Mouse (Mus musculus): Measurements from ENCODE around the gene Nlk. TPM values are rescaled to one million over a fixed set of nuclear protein-coding genes. Genes with fewer than 3 reads are reported as not detected.

Nlk gene
- total RNA-seq, 2 experiments from 2014 or later, result 59.1 to 59.4 TPM

DNA sequence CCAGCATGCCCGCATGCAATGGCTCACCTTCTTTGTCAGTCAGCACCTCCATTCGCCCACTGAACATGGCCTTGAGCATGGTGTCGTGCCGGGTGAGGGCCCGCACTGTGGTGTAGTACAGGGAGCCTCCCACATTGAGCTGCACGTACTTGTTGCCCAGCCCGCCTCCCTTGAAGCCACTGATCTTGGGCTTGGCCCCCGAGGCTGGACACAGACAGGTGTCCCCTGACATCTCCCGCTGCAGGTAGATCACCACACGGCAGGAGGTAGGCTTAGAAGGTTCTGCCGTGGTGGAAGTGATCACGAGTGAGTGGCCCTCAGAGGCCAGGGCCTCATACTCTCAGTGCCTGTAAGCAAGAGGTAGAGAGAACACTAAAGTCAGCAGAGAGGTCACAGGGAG is 167.2 kb downstream of the Nlk start:
- intact Hi-C loops (cut with DNase I), result no loop called here
- no peak for DNase-seq (ENCODE audit: extremely low spot score in 1 of 2, low spot score in 2 of 2)

DNA sequence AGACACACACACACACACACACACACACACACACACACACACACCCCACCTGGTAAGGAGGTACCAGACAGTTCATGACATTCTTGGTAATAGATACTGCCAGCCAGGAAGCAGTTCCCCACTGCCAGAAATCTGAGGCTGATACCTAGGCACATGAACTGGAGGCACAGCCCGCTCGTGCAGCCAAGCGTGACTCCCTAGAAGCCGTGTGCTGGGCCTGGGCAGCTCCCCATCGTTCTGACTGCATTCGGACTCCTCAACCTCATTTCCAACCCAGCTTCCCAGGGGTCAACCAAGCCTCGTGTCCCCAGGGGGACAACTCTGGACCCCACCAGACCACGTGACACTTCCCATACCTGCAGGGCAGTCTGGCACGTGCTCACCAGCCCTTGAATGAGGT is 168.5 kb downstream of the Nlk start:
- DNase-seq (ENCODE audit: extremely low spot score in 1 of 2, low spot score in 2 of 2), result no peak
- intact Hi-C loops (cut with DNase I), result no loop called here

DNA sequence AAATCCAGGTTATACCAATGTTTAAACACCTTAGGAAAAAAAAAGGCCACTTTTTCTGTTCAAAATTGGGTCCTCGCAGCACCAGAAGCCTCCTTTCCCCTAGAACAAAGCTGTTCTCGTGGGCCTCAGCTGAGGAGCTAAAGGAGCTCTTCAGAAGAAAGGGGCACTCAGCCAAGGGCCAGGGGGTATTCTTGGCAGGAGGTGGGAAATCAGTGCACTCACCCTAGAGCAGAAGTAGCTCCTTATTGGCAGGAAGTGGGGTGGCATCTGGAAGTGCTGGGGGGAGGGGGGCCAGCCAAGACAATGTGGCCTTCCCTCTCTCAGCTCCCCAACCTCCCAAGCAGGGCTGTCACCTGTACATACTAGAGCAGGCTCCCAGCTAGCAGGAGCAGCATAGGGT is 172.3 kb downstream of the Nlk start:
- DNase-seq (ENCODE audit: extremely low spot score in 1 of 2, low spot score in 2 of 2), result peak in 1 of 2 experiments; percentile 59
- intact Hi-C loops (cut with DNase I), result no loop called here

DNA sequence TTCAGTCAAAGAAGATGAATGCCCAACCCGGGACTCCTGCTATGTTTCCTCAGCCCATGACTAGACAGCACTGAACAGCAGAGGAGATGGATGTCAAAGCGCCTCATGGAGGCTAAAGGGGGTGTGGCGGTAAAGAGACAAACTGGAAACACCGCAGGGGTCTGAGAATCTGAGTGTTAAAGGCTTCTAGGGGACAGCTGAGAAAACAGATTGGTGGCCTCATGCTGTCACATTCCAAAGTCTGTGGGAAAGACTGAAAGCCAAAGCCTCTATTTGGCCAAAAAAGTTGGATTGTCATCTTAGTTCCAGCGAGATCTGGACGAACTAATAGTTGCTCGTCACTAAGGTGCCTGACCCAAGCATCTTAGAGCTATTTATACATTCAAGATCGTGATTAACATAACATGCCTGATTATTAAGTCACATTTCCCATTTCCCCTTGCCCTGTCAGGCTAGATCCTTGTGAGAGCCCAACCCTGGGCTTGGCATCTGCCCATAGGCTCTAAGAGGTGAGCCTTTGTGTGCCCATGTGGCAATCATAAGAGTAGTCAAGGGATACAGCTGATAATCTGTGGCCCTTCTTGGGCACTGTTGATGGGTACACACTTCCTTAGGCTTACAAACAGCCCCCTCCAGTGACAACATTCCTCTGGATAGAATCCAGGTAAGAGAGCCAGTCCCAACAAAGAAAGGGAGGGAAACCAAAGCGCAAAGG is 173.8 kb downstream of the Nlk start:
- DNase-seq (ENCODE audit: extremely low spot score in 1 of 2, low spot score in 2 of 2), result peak in 1 of 2 experiments; percentile 67
- intact Hi-C loops (cut with DNase I), result no loop called here

DNA sequence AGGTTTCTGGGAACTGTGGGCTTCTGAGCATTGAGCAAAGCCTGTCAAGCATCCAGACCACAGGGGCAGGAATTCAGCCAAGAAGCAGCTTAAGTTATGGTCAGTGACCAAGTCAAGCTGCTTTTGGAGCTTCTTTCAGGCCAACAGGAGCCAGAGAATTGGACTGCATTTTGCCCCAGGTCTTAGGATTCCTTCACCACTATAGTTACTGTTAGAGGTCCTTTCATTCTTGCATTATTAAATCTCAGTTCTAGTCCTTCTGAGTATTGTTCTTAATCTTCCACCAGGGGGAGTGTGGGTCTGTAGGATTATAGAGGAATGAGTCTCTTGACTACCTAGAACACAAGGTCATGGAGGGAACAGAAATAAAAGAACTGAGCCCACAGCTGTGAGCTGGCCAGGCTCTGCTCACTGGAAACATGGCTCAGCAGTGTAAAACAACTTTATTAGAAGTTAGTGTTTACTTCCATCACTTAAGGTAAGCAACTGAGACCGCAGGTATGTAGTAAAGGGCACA is 174.6 kb downstream of the Nlk start:
- DNase-seq (ENCODE audit: extremely low spot score in 1 of 2, low spot score in 2 of 2), result no peak
- intact Hi-C loops (cut with DNase I), result no loop called here

DNA sequence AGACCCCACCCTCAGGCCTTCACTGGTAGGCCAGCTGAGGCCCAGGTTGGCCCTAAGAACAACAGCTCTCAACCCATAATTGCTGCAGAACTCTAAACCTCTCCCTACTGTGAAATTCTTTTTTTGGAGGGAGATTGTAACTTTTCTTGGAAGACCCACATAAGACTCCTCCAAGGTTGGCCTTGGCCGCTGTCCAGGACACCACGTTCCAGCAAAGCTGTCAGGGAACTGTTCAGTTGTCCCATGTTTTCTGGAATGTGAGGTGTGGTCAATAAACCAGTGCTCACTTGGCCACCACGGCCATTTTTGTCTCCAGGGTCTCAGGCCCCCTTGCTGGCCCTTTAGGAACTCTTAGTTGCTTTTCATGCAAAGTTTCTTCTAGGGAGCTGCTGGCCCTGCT is 175.3 kb downstream of the Nlk start:
- intact Hi-C loops (cut with DNase I), result no loop called here
- DNase-seq (ENCODE audit: extremely low spot score in 1 of 2, low spot score in 2 of 2), result no peak

DNA sequence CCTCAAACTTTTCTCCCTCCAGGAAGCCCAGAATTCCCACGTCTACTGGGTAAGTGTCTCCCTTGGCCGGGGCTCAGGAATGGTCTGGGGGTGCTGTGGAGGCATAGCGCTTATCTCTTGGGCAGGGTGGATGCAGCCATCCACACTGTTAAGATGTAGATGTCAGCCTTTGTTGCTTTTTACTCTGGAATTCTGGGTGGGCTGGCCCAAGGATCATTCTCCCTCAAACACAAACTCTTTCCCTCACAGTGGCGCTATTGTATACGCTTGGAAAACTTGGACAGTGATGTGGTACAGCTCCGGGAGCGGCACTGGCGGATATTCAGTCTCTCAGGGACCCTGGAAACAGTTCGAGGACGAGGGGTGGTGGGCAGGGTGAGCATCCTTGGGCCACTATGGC is 178.2 kb downstream of the Nlk start:
- intact Hi-C loops (cut with DNase I), result no loop called here
- no peak for DNase-seq (ENCODE audit: extremely low spot score in 1 of 2, low spot score in 2 of 2)

Other genes with a start within 250 kb of the Nlk start
- gene Slc46a1, start 231.7 kb downstream of the Nlk start, total RNA-seq (2021), result 1 to 10 TPM; 8.7 to 9.6 TPM
- gene Sarm1, start 199.6 kb downstream of the Nlk start, total RNA-seq (2021), result 10 to 100 TPM; 51.2 to 59.2 TPM
- gene Vtn, start 198.3 kb downstream of the Nlk start, total RNA-seq (2021), result 10 to 100 TPM; 74.5 to 75.4 TPM
- 1 to 10 TPM in 1 of 2 experiments, under 1 TPM in 1; 0.61 to 1.1 TPM for gene Sebox, start 193.9 kb downstream of the Nlk start, total RNA-seq (2021)
- 10 to 100 TPM; 37.2 to 38.7 TPM for gene Tmem199, start 185.2 kb downstream of the Nlk start, total RNA-seq (2021)
- gene Poldip2, start 185.2 kb downstream of the Nlk start, total RNA-seq (2021), result 100 to 1,000 TPM; 117 to 119 TPM
- gene Tnfaip1, start 161.0 kb downstream of the Nlk start, total RNA-seq (2021), result 10 to 100 TPM; 49.3 to 51.2 TPM
- gene Ift20, start 161.0 kb downstream of the Nlk start, total RNA-seq (2021), result 10 to 100 TPM; 70.5 to 76.7 TPM
- gene Tmem97, start 146.6 kb downstream of the Nlk start, total RNA-seq (2021), result 10 to 100 TPM; 26.2 to 28.8 TPM
- gene Ccnq, start 54.4 kb upstream of the Nlk start, total RNA-seq (2021), result 10 to 100 TPM; 18.2 to 19.0 TPM
- gene Lyrm9, start 129.2 kb upstream of the Nlk start, total RNA-seq (2021), result 10 to 100 TPM; 30.2 to 32.4 TPM
- 1 to 10 TPM; 1.3 to 2.4 TPM for gene Nos2, start 223.4 kb upstream of the Nlk start, total RNA-seq (2021)